In genomic region chr11:50672866-50673265, GRCm38 (mm10) we compare ENCODE assay signal across 10 mouse cellular contexts.
DNase-seq lines count a peak whose midpoint lies in the region; ATAC-seq and TF ChIP-seq lines count a peak whose summit lies in the region.
"Had no signal": no experiment of that assay in that cellular context is flagged by ENCODE, and none has a peak within 500 bp of the region (broad histone marks: within the 10 kb centered on the region; RNA-seq: fewer than 3 reads in every experiment).

No protein-coding gene starts in this region.

- DNase-seq in forebrain, postnatal 0 days = no peak
- DNase-seq in urinary bladder, postnatal 14 days (ENCODE audit: low spot score) = peak; percentile 28
- no peak for DNase-seq in urinary bladder, adult 2 months (ENCODE audit: low spot score)
- peak; percentile 89 for DNase-seq in gastrocnemius, postnatal 14 days
- DNase-seq in testis, postnatal 14 days (ENCODE audit: low spot score) = peak; percentile 58
- no peak for DNase-seq in retina, embryonic 14.5 days (ENCODE audit: low spot score)
- no peak for DNase-seq in left cerebral cortex, postnatal 25 days (ENCODE audit: low spot score in 2 of 2)
- DNase-seq: B cell, adult 2 months had no signal

- no peaks in the 10 kb centered on the region for H3K4me1 ChIP-seq in forebrain, postnatal 0 days (ENCODE audit: insufficient read depth)
- H3K4me1 ChIP-seq in forebrain, embryonic 13.5 days = no peaks in the 10 kb centered on the region

- no peak for TF ChIP-seq CTCF in forebrain, postnatal 0 days (IDR thresholded peaks at IDR 0.05; ENCODE audit: low read depth)

- H3K9me3 ChIP-seq in forebrain, postnatal 0 days (ENCODE audit: low read length) = no peaks in the 10 kb centered on the region
- H3K9me3 ChIP-seq in forebrain, embryonic 13.5 days (replicated peaks) = no peaks in the 10 kb centered on the region
- H3K9me3 ChIP-seq: lung, embryonic 15.5 days had no signal

- no peaks in the 10 kb centered on the region for H3K36me3 ChIP-seq in forebrain, postnatal 0 days (ENCODE audit: insufficient read depth)
- H3K36me3 ChIP-seq in forebrain, embryonic 13.5 days (ENCODE audit: poor library complexity, severe bottlenecking) = no peaks in the 10 kb centered on the region
- H3K36me3 ChIP-seq: lung, embryonic 15.5 days had no signal

- H3K9ac ChIP-seq in forebrain, postnatal 0 days = no peak overlapping the region
- H3K9ac ChIP-seq in forebrain, embryonic 13.5 days = no peak overlapping the region
- H3K9ac ChIP-seq: lung, embryonic 15.5 days had no signal

- H3K4me2 ChIP-seq in forebrain, postnatal 0 days (ENCODE audit: low read depth) = no peak overlapping the region
- no peak overlapping the region for H3K4me2 ChIP-seq in forebrain, embryonic 13.5 days
- H3K4me2 ChIP-seq: lung, embryonic 15.5 days had no signal

- no peak overlapping the region for H3K4me3 ChIP-seq in forebrain, postnatal 0 days (ENCODE audit: low read depth, low read length)
- no peak overlapping the region for H3K4me3 ChIP-seq in forebrain, embryonic 13.5 days
- H3K4me3 ChIP-seq: lung, embryonic 15.5 days had no signal

- intact Hi-C loops in gastrocnemius, postnatal 14 days (cut with DNase I; ENCODE audit: low total_unique reads) = no loop called here
- intact Hi-C loops in left cerebral cortex, postnatal 25 days (cut with DNase I) = no loop called here

- H3K27ac ChIP-seq in forebrain, postnatal 0 days (ENCODE audit: low read depth, low read length) = no peak overlapping the region
- no peak overlapping the region for H3K27ac ChIP-seq in forebrain, embryonic 13.5 days
- H3K27ac ChIP-seq: lung, embryonic 15.5 days had no signal

- no peaks in the 10 kb centered on the region for H3K27me3 ChIP-seq in forebrain, postnatal 0 days (ENCODE audit: insufficient read depth, low read length)
- no peaks in the 10 kb centered on the region for H3K27me3 ChIP-seq in forebrain, embryonic 13.5 days
- H3K27me3 ChIP-seq: lung, embryonic 15.5 days had no signal

- 41% methylated on average over 7 of the region's 7 CpGs for WGBS in forebrain, postnatal 0 days
- 63% methylated on average over 7 of the region's 7 CpGs for WGBS in forebrain, embryonic 13.5 days

- ATAC-seq in forebrain, postnatal 0 days = peak; percentile 39; the same call in 1 of the 2 replicates
- no peak for ATAC-seq in forebrain, embryonic 13.5 days

Comparison
In these comparisons a context has a peak if more than half of its experiments do, and no peak if none do; other contexts are left out.
1. DNase-seq: peak in urinary bladder, postnatal 14 days (single experiment), gastrocnemius, postnatal 14 days (single experiment) and testis, postnatal 14 days (single experiment); none in forebrain, postnatal 0 days (single experiment), urinary bladder, adult 2 months (single experiment), retina, embryonic 14.5 days (single experiment) and left cerebral cortex, postnatal 25 days (0 of 2).